Comparison of ENCODE assay signal across 9 mouse cellular contexts in genomic region chr13:23436231-23436661, GRCm38 (mm10). TPM values are rescaled to one million over a fixed set of nuclear protein-coding genes. Genes with fewer than 3 reads are reported as not detected.
A peak's percentile ranks its signal among the peaks of the same experiment; 100 is the strongest.
DNase-seq lines count a peak whose midpoint lies in the region; ATAC-seq and TF ChIP-seq lines count a peak whose summit lies in the region.
"Had no signal": no experiment of that assay in that cellular context is flagged by ENCODE, and none has a peak within 500 bp of the region (broad histone marks: within the 10 kb centered on the region; RNA-seq: fewer than 3 reads in every experiment).

No protein-coding gene starts in this region.

- 1% methylated on average over 11 of the region's 11 CpGs for WGBS in embryonic facial prominence, embryonic 11.5 days
- WGBS in limb, embryonic 12.5 days, result under 1% methylated on average over 11 of the region's 11 CpGs
- under 1% methylated on average over 11 of the region's 11 CpGs for WGBS in midbrain, embryonic 15.5 days

- H3K4me2 ChIP-seq in embryonic facial prominence, embryonic 11.5 days (ENCODE audit: low read depth, low read length), result no peak overlapping the region
- H3K4me2 ChIP-seq in limb, embryonic 12.5 days, result peak overlapping the region; percentile 61
- H3K4me2 ChIP-seq in midbrain, embryonic 15.5 days, result peak overlapping the region; percentile 63

- ATAC-seq in G1E (ENCODE audit: extremely low read depth, insufficient number of reproducible peaks, low FRiP score, poor library complexity, severe bottlenecking), result no peak
- ATAC-seq in embryonic facial prominence, embryonic 11.5 days (replicated peaks; ENCODE audit: insufficient number of reproducible peaks, low FRiP score, low TSS enrichment, low read depth), result no peak
- ATAC-seq in limb, embryonic 12.5 days (ENCODE audit: insufficient number of reproducible peaks, insufficient read depth, low FRiP score, low TSS enrichment, low read depth), result no peak
- no peak for ATAC-seq in midbrain, embryonic 15.5 days (replicated peaks)

- H3K9ac ChIP-seq in embryonic facial prominence, embryonic 11.5 days (replicated peaks; ENCODE audit: low read length), result no peak overlapping the region
- H3K9ac ChIP-seq in limb, embryonic 12.5 days (replicated peaks), result no peak overlapping the region
- no peak overlapping the region for H3K9ac ChIP-seq in midbrain, embryonic 15.5 days

- peaks cover 38% of the 10 kb centered on the region for H3K4me1 ChIP-seq in G1E (ENCODE audit: insufficient read depth, low read depth, low read length)
- H3K4me1 ChIP-seq in embryonic facial prominence, embryonic 11.5 days (ENCODE audit: control insufficient read depth, insufficient read depth, low read length), result no peaks in the 10 kb centered on the region
- peaks cover 6% of the 10 kb centered on the region; the same call in 1 of the 2 replicates for H3K4me1 ChIP-seq in limb, embryonic 12.5 days (replicated peaks)
- peaks cover 30% of the 10 kb centered on the region for H3K4me1 ChIP-seq in midbrain, embryonic 15.5 days

- peak; percentile 63 for DNase-seq in layer of hippocampus, adult 11-12 months (ENCODE audit: low spot score)
- no peak for DNase-seq in layer of hippocampus, adult 9-11 months
- no peak for DNase-seq in G1E (ENCODE audit: low spot score)
- DNase-seq in embryonic facial prominence, embryonic 11.5 days (ENCODE audit: low spot score), result peak; percentile 80
- peak; percentile 63 for DNase-seq in heart, postnatal 4 days
- no peak for DNase-seq in urinary bladder, adult 2 months (ENCODE audit: low spot score)

- no peak for TF ChIP-seq CTCF in G1E (IDR thresholded peaks at IDR 0.05; ENCODE audit: low read depth, low read length)

- no peak overlapping the region for H3K27ac ChIP-seq in embryonic facial prominence, embryonic 11.5 days (replicated peaks; ENCODE audit: low read depth, low read length)
- no peak overlapping the region for H3K27ac ChIP-seq in limb, embryonic 12.5 days
- H3K27ac ChIP-seq in midbrain, embryonic 15.5 days, result no peak overlapping the region

- H3K9me3 ChIP-seq in G1E (replicated peaks), result no peaks in the 10 kb centered on the region
- H3K9me3 ChIP-seq in embryonic facial prominence, embryonic 11.5 days (replicated peaks; ENCODE audit: control insufficient read depth, low read length), result no peaks in the 10 kb centered on the region
- no peaks in the 10 kb centered on the region for H3K9me3 ChIP-seq in limb, embryonic 12.5 days
- no peaks in the 10 kb centered on the region for H3K9me3 ChIP-seq in midbrain, embryonic 15.5 days

- no peaks in the 10 kb centered on the region for H3K27me3 ChIP-seq in G1E (ENCODE audit: insufficient read depth, low read length)
- H3K27me3 ChIP-seq in embryonic facial prominence, embryonic 11.5 days (ENCODE audit: control insufficient read depth, insufficient read depth, low read length), result no peaks in the 10 kb centered on the region
- no peaks in the 10 kb centered on the region for H3K27me3 ChIP-seq in limb, embryonic 12.5 days
- H3K27me3 ChIP-seq in midbrain, embryonic 15.5 days (replicated peaks), result no peaks in the 10 kb centered on the region

- no peaks in the 10 kb centered on the region for H3K36me3 ChIP-seq in G1E (replicated peaks)
- H3K36me3 ChIP-seq in embryonic facial prominence, embryonic 11.5 days (replicated peaks; ENCODE audit: control insufficient read depth, insufficient read depth, low read depth, low read length), result no peaks in the 10 kb centered on the region
- H3K36me3 ChIP-seq in limb, embryonic 12.5 days, result no peaks in the 10 kb centered on the region
- no peaks in the 10 kb centered on the region for H3K36me3 ChIP-seq in midbrain, embryonic 15.5 days (replicated peaks)

- H3K4me3 ChIP-seq in G1E (ENCODE audit: low read depth, low read length), result peak overlapping the region; percentile 69; the same call in 1 of the 2 replicates
- H3K4me3 ChIP-seq in embryonic facial prominence, embryonic 11.5 days (ENCODE audit: low read depth, low read length), result peak overlapping the region; percentile 42
- peak overlapping the region; percentile 41 for H3K4me3 ChIP-seq in limb, embryonic 12.5 days (replicated peaks)
- H3K4me3 ChIP-seq in midbrain, embryonic 15.5 days, result peak overlapping the region; percentile 44

RNA-seq across cellular contexts. Expression of gene Abt1, which starts 12.6 kb away (rescaled TPM):
- total RNA-seq in G1E (2014; fragmentation: Nextera tagmentation) (3.7 and 4.0 TPM in 2 replicates), G1E (2017) (9.5 and 11.4 TPM in 2 replicates)
- polyA plus RNA-seq in G1E (2012), result 6.5 and 6.9 TPM in 2 replicates
- 15.0 and 16.2 TPM in 2 replicates for polyA plus RNA-seq in embryonic facial prominence, embryonic 11.5 days (2014; fragmentation: Nextera tagmentation; extraction: Ambion mirVana)
- 1 to 10 TPM; 5.0 to 5.6 TPM for total RNA-seq in heart, postnatal 4 days (2021)
- 14.4 and 15.2 TPM in 2 replicates for polyA plus RNA-seq in limb, embryonic 12.5 days (2016; fragmentation: Nextera tagmentation; extraction: Ambion mirVana)
- 9.8 and 9.9 TPM in 2 replicates for polyA plus RNA-seq in midbrain, embryonic 15.5 days (2015; fragmentation: Nextera tagmentation; extraction: Ambion mirVana)
- polyA plus RNA-seq in urinary bladder, adult 2 months (2012; rRNA removed), result 7.9 TPM in 2 replicates

RNA-seq across cellular contexts. Expression of gene Btn1a1, which starts 29.5 kb away (rescaled TPM):
- total RNA-seq in G1E (2014; fragmentation: Nextera tagmentation) (18.3 and 31.6 TPM in 2 replicates), G1E (2017) (0.82 and 1.5 TPM in 2 replicates)
- 0.75 and 0.80 TPM in 2 replicates for polyA plus RNA-seq in G1E (2012)
- polyA plus RNA-seq in embryonic facial prominence, embryonic 11.5 days (2014; fragmentation: Nextera tagmentation; extraction: Ambion mirVana), result 0.24 and 0.35 TPM in 2 replicates
- under 1 TPM; 0.11 to 0.24 TPM for total RNA-seq in heart, postnatal 4 days (2021)
- 0.10 and 0.12 TPM in 2 replicates for polyA plus RNA-seq in limb, embryonic 12.5 days (2016; fragmentation: Nextera tagmentation; extraction: Ambion mirVana)
- polyA plus RNA-seq in midbrain, embryonic 15.5 days (2015; fragmentation: Nextera tagmentation; extraction: Ambion mirVana), result 0.09 and 0.25 TPM in 2 replicates
- not detected in 2 replicates for polyA plus RNA-seq in urinary bladder, adult 2 months (2012; rRNA removed)
- total RNA-seq: left cerebral cortex, postnatal 36 days had no signal

RNA-seq across cellular contexts. Expression of gene Btn2a2, which starts 52.4 kb away (rescaled TPM):
- total RNA-seq in G1E (2014; fragmentation: Nextera tagmentation) (not detected in 2 replicates), G1E (2017) (0.06 and 0.22 TPM in 2 replicates)
- not detected in 2 replicates for polyA plus RNA-seq in G1E (2012)
- 1.1 and 1.4 TPM in 2 replicates for polyA plus RNA-seq in embryonic facial prominence, embryonic 11.5 days (2014; fragmentation: Nextera tagmentation; extraction: Ambion mirVana)
- total RNA-seq in heart, postnatal 4 days (2021), result not detected
- 1.8 and 1.9 TPM in 2 replicates for polyA plus RNA-seq in limb, embryonic 12.5 days (2016; fragmentation: Nextera tagmentation; extraction: Ambion mirVana)
- not detected in 2 replicates for polyA plus RNA-seq in midbrain, embryonic 15.5 days (2015; fragmentation: Nextera tagmentation; extraction: Ambion mirVana)
- 0.04 TPM in 1 of 2 replicates, not detected in the other for polyA plus RNA-seq in urinary bladder, adult 2 months (2012; rRNA removed)

Comparison
In these comparisons a context has a peak if more than half of its experiments do, and no peak if none do; other contexts are left out.
1. DNase-seq: peak in layer of hippocampus, adult 11-12 months (single experiment), embryonic facial prominence, embryonic 11.5 days (single experiment) and heart, postnatal 4 days (single experiment); none in layer of hippocampus, adult 9-11 months (single experiment), G1E (single experiment) and urinary bladder, adult 2 months (single experiment).
2. Peak in every context shown above with its lines, with median percentiles within 50 percentile points of each other: H3K4me3 ChIP-seq.